Mouse (Mus musculus): ENCODE results near the gene Olfr603.
"Not testable (repeated sequence)": the region's sequence is repeated elsewhere in the genome, so short reads cannot be mapped to it uniquely, and the experiment has no call there.

Gene Olfr603

GRCm38 (mm10) chr7:103386077-103386476, at the start of gene Olfr603:
TSS of gene Olfr603 (minus strand) at chr7:103386177.
- DNase-seq, result no peak

- not testable (repeated sequence) for DNase-seq
Observed at GRCm38 (mm10) chr7:103414772-103415171, 28.8 kb upstream of the Olfr603 start, which contains the start of gene Usp17lc. TSS of gene Usp17lc (plus strand) at chr7:103415072.

DNA sequence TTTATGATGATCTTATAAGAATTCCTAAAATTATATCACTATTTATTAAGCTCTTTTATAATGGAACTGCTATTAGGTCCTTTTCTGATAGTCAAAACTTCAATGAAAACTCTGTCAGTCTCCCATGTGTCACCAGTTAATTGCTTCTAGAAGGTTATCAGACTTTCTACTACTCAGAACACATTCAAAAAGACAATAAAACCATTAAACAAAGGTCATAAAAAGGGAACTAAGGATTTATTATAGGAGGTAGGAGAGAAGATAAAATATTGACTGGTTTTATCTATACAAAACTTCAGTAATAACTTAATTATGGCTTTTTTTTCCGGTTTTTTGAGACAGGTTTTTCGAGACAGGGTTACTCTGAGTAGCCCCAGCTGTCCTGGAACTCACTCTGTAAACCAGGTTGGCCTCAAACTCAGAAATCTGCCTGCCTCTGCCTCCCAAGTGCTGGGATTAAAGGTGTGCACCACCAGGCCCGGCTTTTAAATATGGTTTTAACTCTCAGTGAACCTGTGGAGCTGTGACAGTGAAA, 20.6 kb upstream of the Olfr603 start:
- DNase-seq, result not testable (repeated sequence)

- DNase-seq, result no peak
Observed at GRCm38 (mm10) chr7:103398981-103399380, 13.0 kb upstream of the Olfr603 start.

DNA sequence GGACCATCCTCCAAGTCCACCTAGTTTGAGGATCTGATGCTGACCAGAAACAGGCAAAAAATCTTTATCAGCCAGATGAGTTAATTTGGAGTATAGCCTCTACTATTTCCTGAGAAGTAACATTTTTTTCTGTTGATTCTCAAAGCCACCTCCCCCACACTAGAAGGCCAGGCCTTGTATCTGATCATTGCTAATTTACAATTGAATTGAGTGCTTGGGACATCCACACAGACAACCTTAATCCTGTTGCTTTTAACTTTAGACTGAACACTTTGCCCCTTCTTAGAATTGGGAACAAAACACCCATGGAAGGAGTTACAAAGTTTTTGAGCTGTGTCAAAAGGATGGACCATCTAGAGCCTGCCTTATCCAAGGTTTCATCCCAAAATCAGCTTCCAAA, 11.8 kb upstream of the Olfr603 start:
- no peak for DNase-seq

GRCm38 (mm10) chr7:103362555-103362954, 23.4 kb downstream of the Olfr603 start, which contains the start of gene Olfr601:
TSS of gene Olfr601 (minus strand) at chr7:103362655.
- DNase-seq, result no peak

DNA sequence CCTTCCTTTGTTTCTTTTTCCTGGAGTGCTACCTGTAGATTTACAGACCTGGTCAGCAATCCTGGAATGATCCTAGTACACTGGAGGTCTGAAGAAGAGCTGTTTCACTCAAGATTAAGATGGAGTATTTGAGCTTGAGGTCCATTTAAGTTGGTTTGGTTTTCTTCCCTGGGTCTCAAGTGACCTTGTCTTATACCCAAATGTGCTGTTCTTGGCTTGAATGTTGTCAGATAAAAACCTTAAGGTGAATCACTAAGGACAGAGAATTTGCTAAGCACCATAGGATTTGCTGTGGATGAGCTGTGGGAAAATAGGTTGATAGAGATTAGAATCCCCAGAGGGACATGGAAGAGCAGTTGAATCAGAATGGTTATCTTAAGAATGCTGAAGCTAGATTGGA, 36.4 kb downstream of the Olfr603 start, which contains the start of gene Olfr600:
TSS of gene Olfr600 (minus strand) at position 101 of the 400 bp plus-strand sequence.
- no peak for DNase-seq

GRCm38 (mm10) chr7:103335617-103336016, 50.4 kb downstream of the Olfr603 start, which contains the start of gene Olfr599:
TSS of gene Olfr599 (plus strand) at chr7:103335917.
- no peak for DNase-seq

All from thymus, postnatal 36 days (tissue).